Mouse (Mus musculus) heart, embryonic 14.5 days (tissue): ENCODE measurements at regions not wholly inside any gene's neighbourhood (a gene's known extent, or its start where the extent isn't known, plus 50 kb on each side); places are given as distances from the start of the nearest gene placed in this dataset.
"Not testable (repeated sequence)": the region's sequence is repeated elsewhere in the genome, so short reads cannot be mapped to it uniquely, and the experiment has no call there.

Experiments
- ATAC-seq: fragments of 200-750 bp; cut with Nextera tagmentation; 2 replicates; pipeline ENCODE4 v1.8.0; 2017; ENCODE audit warnings: low read depth, moderate TSS enrichment; ENCODE audit not compliant: insufficient number of reproducible peaks, insufficient read depth, low FRiP score
- H3K27ac ChIP-seq, 2 experiments: fragments of 200-500 bp in 1 of 2; fragments of 300-500 bp in 1 of 2; sonication (generic) in 1 of 2; replicated peaks in 1 of 2; 2 replicates each; pipeline ENCODE4 v1.5.1; 2012 to 2014; ENCODE audit warnings: low read depth in 2 of 2, low read length in 2 of 2, control low read depth in 1 of 2, mild to moderate bottlenecking in 1 of 2, mixed read lengths in 1 of 2; ENCODE audit not compliant: control insufficient read depth in 1 of 2, insufficient read depth in 1 of 2
- H3K27me3 ChIP-seq: fragments of 300-500 bp; sonication (generic); 2 replicates; pipeline ENCODE4 v1.6.1; 2014; ENCODE audit warnings: mild to moderate bottlenecking, low read length, control low read depth; ENCODE audit not compliant: control insufficient read depth, insufficient read depth
- H3K36me3 ChIP-seq: fragments of 300-500 bp; sonication (generic); 2 replicates; pipeline ENCODE4 v1.6.1; 2014; ENCODE audit warnings: mild to moderate bottlenecking, control low read depth, low read length, mixed read lengths; ENCODE audit not compliant: control insufficient read depth, insufficient read depth
- H3K4me1 ChIP-seq, 2 experiments: fragments of 200-500 bp in 1 of 2; fragments of 300-500 bp in 1 of 2; sonication (generic) in 1 of 2; 2 replicates each; pipeline ENCODE4 v1.6.1; 2012 to 2014; ENCODE audit warnings: low read length in 2 of 2, control low read depth in 1 of 2, mixed read lengths in 1 of 2; ENCODE audit not compliant: control insufficient read depth in 2 of 2, insufficient read depth in 2 of 2
- H3K4me2 ChIP-seq: fragments of 300-500 bp; sonication (generic); 2 replicates; pipeline ENCODE4 v1.6.1; 2014; ENCODE audit warnings: mild to moderate bottlenecking, low read length
- H3K4me3 ChIP-seq, 2 experiments: fragments of 200-500 bp in 1 of 2; fragments of 300-500 bp in 1 of 2; sonication (generic) in 1 of 2; 2 replicates each; pipeline ENCODE4 v1.5.1; 2012 to 2014; ENCODE audit warnings: low read length in 2 of 2, mild to moderate bottlenecking in 2 of 2, control low read depth in 1 of 2, low read depth in 1 of 2, moderate library complexity in 1 of 2; ENCODE audit not compliant: control insufficient read depth in 1 of 2, insufficient read depth in 1 of 2
- H3K9ac ChIP-seq: fragments of 300-500 bp; sonication (generic); 2 replicates; pipeline ENCODE4 v1.6.1; 2014; ENCODE audit warnings: mild to moderate bottlenecking, low read length
- H3K9me3 ChIP-seq: fragments of 300-500 bp; sonication (generic); 2 replicates; pipeline ENCODE4 v1.6.1; 2016; ENCODE audit warnings: low read length, control low read depth; ENCODE audit not compliant: control insufficient read depth
- WGBS: fragments of 180-500 bp; shearing (Covaris S2); extraction: QIAGEN DNeasy Blood & Tissue Kit; methylation state at CpG from one replicate; pipeline ENCODE4 v1.1.7; 2014; 5-methylcytosine and 5-hydroxymethylcytosine counted together

GRCm38 (mm10) chr14:53634320-53634979, 619.5 kb downstream of the Dad1 start:
- H3K27me3 ChIP-seq, ATAC-seq: not testable (repeated sequence)

GRCm38 (mm10) chr14:53633743-53634142, 620.2 kb downstream of the Dad1 start:
- not testable (repeated sequence) for H3K9me3 ChIP-seq, H3K4me3 ChIP-seq, H3K4me2 ChIP-seq, ATAC-seq, H3K4me1 ChIP-seq, H3K27ac ChIP-seq, H3K36me3 ChIP-seq, H3K27me3 ChIP-seq, H3K9ac ChIP-seq
- WGBS, result 50% methylated on average over 1 of the region's 1 CpGs

More at GRCm38 (mm10) chr14:53634320-53634979, 619.5 kb downstream of the Dad1 start:
- H3K36me3 ChIP-seq, H3K4me1 ChIP-seq, H3K9ac ChIP-seq, H3K27ac ChIP-seq, H3K9me3 ChIP-seq, H3K4me3 ChIP-seq, H3K4me2 ChIP-seq: not testable (repeated sequence)
- WGBS, result 32% methylated on average over 5 of the region's 5 CpGs

- H3K4me3 ChIP-seq, H3K9me3 ChIP-seq, H3K36me3 ChIP-seq, H3K27me3 ChIP-seq, H3K4me2 ChIP-seq, H3K4me1 ChIP-seq, H3K9ac ChIP-seq, H3K27ac ChIP-seq, ATAC-seq: not testable (repeated sequence)
- WGBS, result 49% methylated on average over 4 of the region's 4 CpGs
Measured at GRCm38 (mm10) chr14:53621376-53621775, 632.5 kb downstream of the Dad1 start.

DNA sequence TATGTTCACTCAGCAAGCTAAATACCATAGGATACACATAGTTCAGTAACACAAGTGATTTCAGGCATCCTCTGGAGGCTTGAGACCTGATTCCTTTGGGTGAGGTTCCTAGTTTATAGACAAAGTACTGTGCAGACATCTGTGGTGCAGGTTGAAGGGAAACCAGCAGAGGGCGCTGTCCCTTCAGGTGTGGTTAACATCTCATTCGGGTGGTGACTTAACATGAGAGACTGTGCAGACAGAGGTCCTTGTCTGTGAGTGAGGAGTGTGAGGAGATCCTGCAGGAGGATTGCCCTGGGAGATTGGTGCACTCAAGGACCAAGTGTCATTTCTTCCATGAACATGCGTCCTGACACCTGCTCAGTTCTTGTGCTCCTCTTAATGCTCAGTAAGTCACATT, 637.8 kb downstream of the Dad1 start:
- H3K27ac ChIP-seq, H3K36me3 ChIP-seq, H3K9ac ChIP-seq, H3K4me3 ChIP-seq, ATAC-seq, H3K9me3 ChIP-seq, H3K4me1 ChIP-seq, H3K4me2 ChIP-seq, H3K27me3 ChIP-seq: not testable (repeated sequence)
- WGBS, result 34% methylated on average over 3 of the region's 3 CpGs

DNA sequence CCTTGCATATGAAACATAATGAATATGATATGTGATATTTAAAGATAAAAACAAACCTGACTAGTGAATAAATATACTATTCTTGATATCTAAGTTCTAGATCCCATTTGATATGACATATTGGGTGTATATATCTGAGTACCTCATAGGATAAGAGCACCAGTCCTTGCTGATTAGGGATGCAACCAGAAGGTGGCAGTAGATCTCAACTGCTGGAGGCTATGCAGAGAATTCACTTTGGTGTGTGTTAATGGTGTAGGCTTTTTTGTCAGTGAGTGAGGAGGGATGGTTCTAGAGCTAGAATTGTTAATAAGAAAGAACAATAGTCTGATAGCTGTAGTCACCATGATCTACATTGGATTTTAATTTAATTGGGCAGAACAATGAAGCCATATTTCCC, 639.6 kb downstream of the Dad1 start:
- no peak for ATAC-seq
- Histone ChIP-seq H3K36me3 (no peaks in the 10 kb centered on the region), H3K9ac (no peak overlapping the region), H3K4me1 (no peaks in the 10 kb centered on the region), H3K4me2 (no peak overlapping the region), H3K9me3 (no peaks in the 10 kb centered on the region), H3K27ac (no peak overlapping the region), H3K27me3 (no peaks in the 10 kb centered on the region), H3K4me3 (no peak overlapping the region)

DNA sequence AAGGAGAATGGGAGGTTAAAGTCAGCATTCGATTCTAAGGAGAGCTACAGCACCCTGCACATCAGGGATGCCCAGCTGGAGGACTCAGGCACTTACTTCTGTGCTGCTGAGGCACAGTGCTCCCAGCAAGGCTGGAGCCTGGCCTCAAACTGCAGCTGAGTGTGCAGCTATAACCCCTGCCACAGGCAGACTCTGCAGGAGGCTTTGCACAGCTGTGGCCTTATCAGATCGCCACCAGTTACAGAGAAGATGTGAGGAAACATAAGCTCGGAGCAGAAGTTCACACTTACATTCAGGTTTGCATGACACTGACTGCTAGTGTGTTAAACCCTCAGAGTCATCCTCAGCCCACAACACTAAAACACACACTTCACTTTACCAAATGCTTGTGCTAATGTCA, 654.6 kb downstream of the Dad1 start:
- H3K27ac ChIP-seq, H3K9ac ChIP-seq, H3K27me3 ChIP-seq, H3K36me3 ChIP-seq, H3K4me3 ChIP-seq, H3K4me2 ChIP-seq, ATAC-seq, H3K9me3 ChIP-seq, H3K4me1 ChIP-seq: not testable (repeated sequence)
- 43% methylated on average over 3 of the region's 3 CpGs for WGBS

GRCm38 (mm10) chr14:53597287-53597686, 656.6 kb downstream of the Dad1 start:
- H3K4me1 ChIP-seq, H3K9ac ChIP-seq, H3K27me3 ChIP-seq, H3K27ac ChIP-seq, H3K4me2 ChIP-seq, ATAC-seq, H3K36me3 ChIP-seq, H3K4me3 ChIP-seq, H3K9me3 ChIP-seq: not testable (repeated sequence)

- not testable (repeated sequence) for H3K4me1 ChIP-seq, H3K9ac ChIP-seq, H3K27ac ChIP-seq, H3K36me3 ChIP-seq, ATAC-seq, H3K4me2 ChIP-seq, H3K9me3 ChIP-seq, H3K27me3 ChIP-seq, H3K4me3 ChIP-seq
- 48% methylated on average over 6 of the region's 6 CpGs for WGBS
Measured at GRCm38 (mm10) chr14:53590601-53591000, 663.3 kb downstream of the Dad1 start.
